In genomic region chr17:9428374-9428994, GRCm38 (mm10) we compare ENCODE assay signal across 10 mouse cellular contexts. TPM values are rescaled to one million over a fixed set of nuclear protein-coding genes. Genes with fewer than 3 reads are reported as not detected.
DNase-seq lines count a peak whose midpoint lies in the region; ATAC-seq and TF ChIP-seq lines count a peak whose summit lies in the region.
"Had no signal": no experiment of that assay in that cellular context is flagged by ENCODE, and none has a peak within 500 bp of the region (broad histone marks: within the 10 kb centered on the region; RNA-seq: fewer than 3 reads in every experiment).

No protein-coding gene starts in this region.

- TF ChIP-seq CTCF in lung, postnatal 0 days (IDR thresholded peaks at IDR 0.05), result no peak

- H3K27me3 ChIP-seq in forebrain, embryonic 14.5 days (replicated peaks; ENCODE audit: control insufficient read depth, insufficient read depth, low read length), result no peaks in the 10 kb centered on the region
- no peaks in the 10 kb centered on the region for H3K27me3 ChIP-seq in lung, postnatal 0 days (replicated peaks; ENCODE audit: insufficient read depth, low read length)
- H3K27me3 ChIP-seq: liver, embryonic 13.5 days; stomach, embryonic 15.5 days had no signal

- H3K9me3 ChIP-seq in forebrain, embryonic 14.5 days (replicated peaks; ENCODE audit: control insufficient read depth, low read length), result no peaks in the 10 kb centered on the region
- H3K9me3 ChIP-seq in lung, postnatal 0 days (ENCODE audit: low read length), result no peaks in the 10 kb centered on the region
- H3K9me3 ChIP-seq: liver, embryonic 13.5 days; stomach, embryonic 15.5 days had no signal

- 29% methylated on average over 7 of the region's 7 CpGs for WGBS in forebrain, embryonic 14.5 days
- WGBS in lung, postnatal 0 days, result 68% methylated on average over 7 of the region's 7 CpGs

- intact Hi-C loops in left cerebral cortex, postnatal 10 days (cut with DNase I), result no loop called here

- no peak overlapping the region for H3K9ac ChIP-seq in forebrain, embryonic 14.5 days (ENCODE audit: low read length)
- H3K9ac ChIP-seq in lung, postnatal 0 days (replicated peaks; ENCODE audit: low read depth), result no peak overlapping the region
- H3K9ac ChIP-seq: liver, embryonic 13.5 days; stomach, embryonic 15.5 days had no signal

- DNase-seq in kidney, postnatal 10 days, result peak; percentile 66
- no peak for DNase-seq in kidney, adult 9 months
- DNase-seq in forebrain, embryonic 14.5 days (ENCODE audit: low spot score), result peak; percentile 65
- peak; percentile 46 to 47 for DNase-seq in left cerebral cortex, postnatal 10 days (ENCODE audit: extremely low spot score in 1 of 2, low spot score in 2 of 2)
- peak; percentile 49 for DNase-seq in right cerebral cortex, postnatal 14 days
- no peak for DNase-seq in urinary bladder, postnatal 14 days (ENCODE audit: low spot score)
- DNase-seq in lung, postnatal 0 days (ENCODE audit: low spot score), result no peak
- DNase-seq: liver, embryonic 13.5 days had no signal

- H3K36me3 ChIP-seq in forebrain, embryonic 14.5 days (ENCODE audit: control insufficient read depth, insufficient read depth, low read length), result no peaks in the 10 kb centered on the region
- H3K36me3 ChIP-seq in lung, postnatal 0 days (ENCODE audit: insufficient read depth, low read length), result no peaks in the 10 kb centered on the region
- H3K36me3 ChIP-seq: liver, embryonic 13.5 days; stomach, embryonic 15.5 days had no signal

- peaks cover 7% of the 10 kb centered on the region for H3K4me1 ChIP-seq in forebrain, embryonic 14.5 days (ENCODE audit: control insufficient read depth, insufficient read depth, low read length)
- no peaks in the 10 kb centered on the region for H3K4me1 ChIP-seq in lung, postnatal 0 days (ENCODE audit: insufficient read depth, low read depth, low read length)
- H3K4me1 ChIP-seq: liver, embryonic 13.5 days; stomach, embryonic 15.5 days had no signal

- peak; percentile 72 for ATAC-seq in forebrain, embryonic 14.5 days
- no peak for ATAC-seq in lung, postnatal 0 days
- ATAC-seq in erythroblast, adult 5-6 weeks (replicated peaks; ENCODE audit: low FRiP score, poor library complexity, severe bottlenecking), result no peak

- H3K4me3 ChIP-seq in forebrain, embryonic 14.5 days (ENCODE audit: low read depth, low read length), result no peak overlapping the region
- no peak overlapping the region for H3K4me3 ChIP-seq in lung, postnatal 0 days (ENCODE audit: low read depth, low read length)
- H3K4me3 ChIP-seq: liver, embryonic 13.5 days; stomach, embryonic 15.5 days had no signal

- TF ChIP-seq EP300 in lung, postnatal 0 days (IDR thresholded peaks at IDR 0.05), result no peak

- H3K27ac ChIP-seq in forebrain, embryonic 14.5 days (ENCODE audit: low read depth, low read length), result no peak overlapping the region
- no peak overlapping the region for H3K27ac ChIP-seq in lung, postnatal 0 days (ENCODE audit: low read length)
- H3K27ac ChIP-seq: liver, embryonic 13.5 days; stomach, embryonic 15.5 days had no signal

- no peak overlapping the region for H3K4me2 ChIP-seq in forebrain, embryonic 14.5 days (ENCODE audit: low read length)
- H3K4me2 ChIP-seq in lung, postnatal 0 days (replicated peaks; ENCODE audit: low read depth, low read length), result no peak overlapping the region
- H3K4me2 ChIP-seq: liver, embryonic 13.5 days; stomach, embryonic 15.5 days had no signal

RNA-seq across cellular contexts. Expression of gene Gm17728, which starts 6.6 kb away (rescaled TPM):
- not detected in 2 replicates for polyA plus RNA-seq in forebrain, embryonic 14.5 days (2014; fragmentation: Nextera tagmentation; extraction: Ambion mirVana)
- not detected for total RNA-seq in left cerebral cortex, postnatal 10 days (2021)
- not detected in 2 replicates for polyA plus RNA-seq in lung, postnatal 0 days (2015; fragmentation: Nextera tagmentation; extraction: Ambion mirVana)
- total RNA-seq in erythroblast, adult 5-6 weeks (2015; ENCODE audit: low replicate concordance), result not detected in 2 replicates
- not detected in 2 replicates for total RNA-seq in erythroblast, adult 5-6 weeks (2017; ENCODE audit: low replicate concordance)
- polyA plus RNA-seq: liver, embryonic 13.5 days; stomach, embryonic 15.5 days had no signal

Comparison
In these comparisons a context has a peak if more than half of its experiments do, and no peak if none do; other contexts are left out.
1. DNase-seq: peak in kidney, postnatal 10 days (single experiment), forebrain, embryonic 14.5 days (single experiment), left cerebral cortex, postnatal 10 days (2 of 2) and right cerebral cortex, postnatal 14 days (single experiment); none in kidney, adult 9 months (single experiment), urinary bladder, postnatal 14 days (single experiment) and lung, postnatal 0 days (single experiment).